Mouse (Mus musculus) neural tube, embryonic 11.5 days (tissue): ENCODE data around the gene Gpr152. TPM values are rescaled to one million over a fixed set of nuclear protein-coding genes. Genes with fewer than 3 reads are reported as not detected.

ENCODE experiments used
- ATAC-seq: fragments of 200-750 bp; cut with Nextera tagmentation; 2 replicates; pipeline ENCODE4 v1.8.0; 2017; ENCODE audit warnings: moderate number of reproducible peaks, mild to moderate bottlenecking, moderate TSS enrichment, moderate library complexity; ENCODE audit not compliant: insufficient read depth, low FRiP score, low TSS enrichment
- DNase-seq: peaks from one replicate; pipeline ENCODE4 v3.0.0-alpha.2; 2015; ENCODE audit warnings: low spot score
- H3K27ac ChIP-seq: fragments of 300-500 bp; sonication (generic); 2 replicates; pipeline ENCODE4 v1.5.1; 2014; ENCODE audit warnings: low read depth, mild to moderate bottlenecking, low read length
- H3K27me3 ChIP-seq: fragments of 300-500 bp; sonication (generic); 2 replicates; pipeline ENCODE4 v1.6.1; 2014; ENCODE audit warnings: mild to moderate bottlenecking, low read length, mixed read lengths; ENCODE audit not compliant: control insufficient read depth, insufficient read depth
- H3K36me3 ChIP-seq: fragments of 300-500 bp; sonication (generic); 2 replicates; pipeline ENCODE4 v1.6.1; 2014; ENCODE audit warnings: mild to moderate bottlenecking, low read length, moderate library complexity, mixed read lengths; ENCODE audit not compliant: control insufficient read depth, insufficient read depth
- H3K4me1 ChIP-seq: fragments of 300-500 bp; sonication (generic); 2 replicates; pipeline ENCODE4 v1.6.1; 2014; ENCODE audit warnings: low read length, mixed read lengths; ENCODE audit not compliant: control insufficient read depth, insufficient read depth
- H3K4me2 ChIP-seq: fragments of 300-500 bp; sonication (generic); 2 replicates; pipeline ENCODE4 v1.6.1; 2014; ENCODE audit warnings: low read depth, mild to moderate bottlenecking, moderate library complexity
- H3K4me3 ChIP-seq: fragments of 300-500 bp; sonication (generic); 2 replicates; pipeline ENCODE4 v1.5.1; 2014; ENCODE audit warnings: low read depth, low read length
- H3K9ac ChIP-seq: fragments of 300-500 bp; sonication (generic); 2 replicates; pipeline ENCODE4 v1.6.1; 2014; ENCODE audit warnings: mild to moderate bottlenecking, low read length
- H3K9me3 ChIP-seq: fragments of 300-500 bp; sonication (generic); 2 replicates; pipeline ENCODE4 v1.6.1; 2016; ENCODE audit warnings: low read length; ENCODE audit not compliant: control insufficient read depth
- WGBS: fragments of 180-500 bp; shearing (Covaris S2); extraction: QIAGEN DNeasy Blood & Tissue Kit; methylation state at CpG from one replicate; pipeline ENCODE4 v1.1.7; 2014; 5-methylcytosine and 5-hydroxymethylcytosine counted together
- polyA plus RNA-seq: library from polyadenylated mRNA; unstranded; fragments of >200 nt; fragmentation: Nextera tagmentation; extraction: Ambion mirVana; gene quantifications from 2 replicates; pipeline ENCODE4 v1.2.1, GENCODE M21; 2014

Gene Gpr152
- polyA plus RNA-seq: not detected in 2 replicates

DNA sequence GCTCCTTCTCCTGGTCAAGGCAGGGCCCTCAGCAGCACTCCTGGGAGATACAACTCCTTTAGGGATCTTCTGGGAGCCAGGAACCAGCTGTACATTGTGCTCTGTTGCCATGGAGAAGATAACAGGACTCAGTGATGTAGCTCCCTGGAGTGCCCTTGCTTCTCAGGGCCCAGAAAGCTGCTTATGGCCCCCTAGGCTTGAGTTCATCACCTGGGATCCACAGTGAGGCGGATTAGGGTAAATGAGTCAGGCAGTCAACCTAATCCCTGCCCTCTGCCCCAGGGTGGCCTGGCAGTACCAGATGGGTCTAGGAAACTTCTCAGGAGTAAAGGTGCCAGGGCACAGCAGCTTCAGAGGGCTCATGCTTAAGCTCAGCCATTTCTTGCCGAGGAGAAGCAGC lies at the start of gene Gpr152:
Gene Gpr152 (plus strand): TSS at position 342 of the 400 bp plus-strand sequence.
- ATAC-seq: no peak
- no peak within 1 kb of the TSS for H3K9ac ChIP-seq
- no peaks in the 10 kb centered on the region for H3K9me3 ChIP-seq
- no peak within 1 kb of the TSS for H3K4me3 ChIP-seq
- H3K4me2 ChIP-seq: no peak within 1 kb of the TSS
- no peaks in the 10 kb centered on the region for H3K36me3 ChIP-seq
- WGBS: 79% methylated on average over 2 of the region's 2 CpGs
- DNase-seq: no peak
- H3K27ac ChIP-seq: no peak within 1 kb of the TSS
- no peaks in the 10 kb centered on the region for H3K27me3 ChIP-seq
- no peaks in the 10 kb centered on the region for H3K4me1 ChIP-seq

GRCm38 (mm10) chr19:4090446-4090845 lies 49.1 kb upstream of the Gpr152 start:
- H3K27ac ChIP-seq: no peak overlapping the region
- H3K4me1 ChIP-seq: no peaks in the 10 kb centered on the region
- no peak overlapping the region for H3K9ac ChIP-seq
- ATAC-seq (no peak), DNase-seq (no peak)
- no peak overlapping the region for H3K4me2 ChIP-seq
- H3K36me3 ChIP-seq: no peaks in the 10 kb centered on the region
- no peaks in the 10 kb centered on the region for H3K9me3 ChIP-seq
- no peak overlapping the region for H3K4me3 ChIP-seq
- no peaks in the 10 kb centered on the region for H3K27me3 ChIP-seq
- 81% methylated on average over 3 of the region's 3 CpGs for WGBS

DNA sequence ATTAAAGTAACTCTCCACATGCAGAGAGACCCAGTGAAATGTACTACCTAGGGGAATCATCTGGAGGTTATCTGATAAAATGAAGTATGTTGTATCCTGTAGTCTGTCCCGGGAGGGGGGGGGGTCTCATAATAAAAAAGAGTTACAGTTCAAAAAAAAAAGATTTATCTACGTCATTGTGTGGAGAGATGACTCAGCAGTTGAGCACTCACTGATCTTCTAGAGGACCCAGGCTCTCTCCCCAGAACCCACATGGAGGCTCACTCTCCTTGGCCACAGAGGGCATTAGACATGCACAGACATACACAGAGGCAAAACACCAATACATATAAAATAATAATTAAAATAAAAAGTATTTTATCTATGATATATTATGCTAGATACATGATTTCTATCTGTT lies 48.2 kb upstream of the Gpr152 start:
- no peaks in the 10 kb centered on the region for H3K36me3 ChIP-seq
- no peak overlapping the region for H3K27ac ChIP-seq
- no peak overlapping the region for H3K4me2 ChIP-seq
- 68% methylated on average over 2 of the region's 2 CpGs for WGBS
- ATAC-seq: no peak
- no peaks in the 10 kb centered on the region for H3K9me3 ChIP-seq
- H3K4me3 ChIP-seq: no peak overlapping the region
- no peaks in the 10 kb centered on the region for H3K27me3 ChIP-seq
- H3K4me1 ChIP-seq: no peaks in the 10 kb centered on the region; the same call in 1 of the 2 replicates
- DNase-seq: no peak
- no peak overlapping the region for H3K9ac ChIP-seq

DNA sequence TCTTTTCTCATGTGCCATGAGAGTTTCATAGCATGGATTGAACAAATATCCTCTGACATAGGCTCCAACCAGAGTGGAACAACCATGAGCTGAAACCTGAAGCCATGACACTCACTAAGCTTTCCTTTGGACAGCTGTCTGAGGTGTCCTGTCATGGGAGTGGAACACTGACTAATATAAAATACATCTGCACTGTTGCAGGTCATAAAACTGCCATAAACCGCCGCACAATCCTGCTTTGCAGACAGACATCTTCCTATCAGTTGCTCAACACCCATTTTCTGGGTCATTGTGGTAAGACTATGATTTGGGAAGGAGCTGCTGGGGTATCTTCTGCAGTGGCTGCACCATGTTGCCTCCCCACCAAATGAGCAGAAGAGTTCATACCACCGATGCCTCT lies 46.8 kb upstream of the Gpr152 start:
- Histone ChIP-seq H3K27me3 (no peaks in the 10 kb centered on the region), H3K9ac (no peak overlapping the region), H3K36me3 (no peaks in the 10 kb centered on the region), H3K4me2 (no peak overlapping the region), H3K4me1 (peaks cover 4% of the 10 kb centered on the region), H3K9me3 (no peaks in the 10 kb centered on the region), H3K4me3 (no peak overlapping the region), H3K27ac (no peak overlapping the region)
- DNase-seq (no peak), ATAC-seq (no peak)
- WGBS: 75% methylated on average over 3 of the region's 3 CpGs

DNA sequence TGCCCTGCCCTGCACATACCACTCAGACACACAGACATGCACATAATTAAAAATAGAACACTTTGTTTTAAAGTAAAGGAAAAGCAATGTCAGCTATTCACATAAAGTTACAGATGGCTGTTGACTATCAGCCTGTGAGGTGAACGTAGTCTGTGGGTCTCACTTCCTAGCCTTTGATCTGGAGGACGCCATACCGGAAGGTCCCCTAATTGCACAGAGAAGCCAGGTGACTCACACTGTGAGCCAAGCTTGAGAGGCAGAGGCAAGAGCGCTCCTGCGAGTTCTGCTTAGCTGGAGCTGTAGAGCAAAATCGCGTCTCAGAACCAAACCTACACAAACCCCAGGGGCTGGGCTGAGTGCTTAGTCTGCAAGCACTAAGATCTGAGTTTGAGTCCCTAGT lies 45.8 kb upstream of the Gpr152 start:
- DNase-seq (no peak), ATAC-seq (no peak)
- H3K4me2 ChIP-seq: no peak overlapping the region
- H3K27ac ChIP-seq: no peak overlapping the region
- H3K4me1 ChIP-seq: peaks cover 7% of the 10 kb centered on the region
- no peaks in the 10 kb centered on the region for H3K36me3 ChIP-seq
- 86% methylated on average over 7 of the region's 7 CpGs for WGBS
- H3K27me3 ChIP-seq: no peaks in the 10 kb centered on the region
- H3K9me3 ChIP-seq: no peaks in the 10 kb centered on the region
- no peak overlapping the region for H3K4me3 ChIP-seq
- H3K9ac ChIP-seq: no peak overlapping the region

DNA sequence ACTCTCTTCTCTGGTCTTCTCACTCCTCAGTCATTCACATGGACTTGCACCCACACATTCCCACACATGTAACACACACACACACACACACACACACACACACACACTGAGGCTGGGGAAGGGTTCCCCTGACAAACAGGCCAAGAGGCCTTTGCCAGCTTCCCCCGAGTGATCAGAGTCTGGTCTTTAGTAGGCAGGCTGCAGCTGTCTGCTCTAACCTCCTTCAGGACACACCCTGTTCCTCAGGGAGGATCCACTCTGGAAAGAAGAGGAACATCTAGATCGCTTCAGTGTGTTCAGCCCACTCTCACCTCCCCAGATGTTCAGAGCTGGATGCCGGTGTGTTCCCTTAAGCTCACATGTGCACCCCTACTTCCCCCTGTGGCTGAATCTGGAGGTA lies 45.2 kb upstream of the Gpr152 start:
- Histone ChIP-seq H3K9me3 (no peaks in the 10 kb centered on the region), H3K36me3 (no peaks in the 10 kb centered on the region), H3K4me1 (peaks cover 8% of the 10 kb centered on the region), H3K4me2 (no peak overlapping the region), H3K4me3 (no peak overlapping the region), H3K27ac (no peak overlapping the region), H3K9ac (no peak overlapping the region), H3K27me3 (no peaks in the 10 kb centered on the region)
- DNase-seq (no peak), ATAC-seq (no peak)
- WGBS: 77% methylated on average over 3 of the region's 3 CpGs

DNA sequence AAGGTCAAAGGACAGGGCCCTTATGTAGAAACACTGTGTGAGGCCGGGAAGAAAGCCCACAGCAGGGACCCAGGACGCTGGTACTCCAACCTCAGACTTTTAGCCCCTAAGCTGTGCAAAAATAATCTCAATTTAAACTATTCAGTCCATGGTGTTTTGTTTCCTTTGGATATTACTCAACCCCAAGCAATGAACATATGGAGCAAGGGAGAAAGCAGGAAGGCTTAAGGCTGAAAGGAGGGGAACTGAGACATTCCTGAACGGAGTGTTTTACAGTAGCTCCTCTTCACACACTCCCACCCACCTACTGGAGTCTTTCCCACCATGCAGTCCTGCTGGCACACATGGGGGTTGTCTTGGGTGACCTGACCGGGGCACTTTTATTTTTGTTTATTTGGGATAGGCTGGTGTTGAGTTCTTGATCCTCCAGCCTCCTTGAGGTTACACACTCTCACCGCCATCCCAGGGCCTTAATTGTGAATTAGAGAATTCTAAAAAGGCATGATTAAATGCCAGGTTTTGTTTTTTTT lies 44.7 kb upstream of the Gpr152 start:
- no peak overlapping the region for H3K4me2 ChIP-seq
- ATAC-seq (no peak), DNase-seq (no peak)
- no peak overlapping the region for H3K9ac ChIP-seq
- 83% methylated on average over 5 of the region's 5 CpGs for WGBS
- no peaks in the 10 kb centered on the region for H3K9me3 ChIP-seq
- H3K27me3 ChIP-seq: peaks cover 3% of the 10 kb centered on the region
- H3K4me1 ChIP-seq: peaks cover 10% of the 10 kb centered on the region
- no peak overlapping the region for H3K27ac ChIP-seq
- H3K36me3 ChIP-seq: no peaks in the 10 kb centered on the region
- H3K4me3 ChIP-seq: no peak overlapping the region

DNA sequence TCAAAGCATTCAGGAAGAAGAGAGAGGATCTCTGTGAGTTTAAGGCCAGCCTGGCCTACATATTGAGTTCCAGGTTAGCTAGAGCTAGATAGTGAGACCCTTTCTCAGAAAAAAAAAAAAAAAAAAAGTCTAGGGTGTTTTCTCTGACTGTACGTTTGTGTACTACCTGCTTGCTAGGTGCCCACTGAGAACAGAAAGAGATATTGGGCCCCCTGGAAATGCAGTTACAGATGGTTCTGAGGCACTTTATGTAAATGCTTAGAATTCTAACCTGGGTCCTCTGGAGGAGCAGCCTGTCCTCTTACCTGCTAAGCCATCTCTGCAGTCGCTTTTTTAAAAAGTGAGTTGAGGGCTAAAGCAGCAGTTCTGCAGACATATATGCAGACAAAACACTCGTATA lies 43.8 kb upstream of the Gpr152 start:
- no peak overlapping the region for H3K4me3 ChIP-seq
- no peak for DNase-seq
- no peaks in the 10 kb centered on the region for H3K9me3 ChIP-seq
- no peak for ATAC-seq
- H3K4me2 ChIP-seq: no peak overlapping the region; the same call in 1 of the 2 replicates
- WGBS: 66% methylated on average over 3 of the region's 3 CpGs
- H3K36me3 ChIP-seq: no peaks in the 10 kb centered on the region
- H3K9ac ChIP-seq: no peak overlapping the region
- no peak overlapping the region for H3K27ac ChIP-seq
- peaks cover 10% of the 10 kb centered on the region for H3K4me1 ChIP-seq
- peaks cover 12% of the 10 kb centered on the region for H3K27me3 ChIP-seq

GRCm38 (mm10) chr19:4096642-4097440 lies 42.7 kb upstream of the Gpr152 start, which contains the start of gene Cdk2ap2:
Cdk2ap2 (plus strand) TSS chr19:4097182.
- Histone ChIP-seq H3K4me1 (peaks cover 16% of the 10 kb centered on the region), H3K9me3 (no peaks in the 10 kb centered on the region), H3K27me3 (peaks cover 22% of the 10 kb centered on the region), H3K27ac (peak within 1 kb of the TSS; percentile 67; the same call in 1 of the 2 replicates), H3K4me3 (peak within 1 kb of the TSS; percentile 43), H3K36me3 (no peaks in the 10 kb centered on the region), H3K4me2 (peak within 1 kb of the TSS; percentile 69), H3K9ac (peak within 1 kb of the TSS; percentile 64)
- under 1% methylated on average over 63 of the region's 65 CpGs for WGBS
- ATAC-seq (peak; percentile 94), DNase-seq (peak; percentile 100)
